Mouse (Mus musculus) small intestine, adult 2 months (tissue): ENCODE data around the gene Nmur1.

Experiments
- CTCF ChIP-seq: fragments of 200-500 bp; IDR thresholded peaks from 2 replicates; pipeline ENCODE4 v1.5.1; 2012; ENCODE audit warnings: low read depth, mild to moderate bottlenecking, control low read depth, inconsistent platforms, low read length, moderate library complexity, mixed read lengths; ENCODE audit not compliant: insufficient replicate concordance, insufficient read length; ENCODE audit errors: extremely low read depth
- POLR2A ChIP-seq: fragments of 200-500 bp; IDR thresholded peaks from 2 replicates; pipeline ENCODE4 v1.6.1; 2012; ENCODE audit warnings: low read depth, mild to moderate bottlenecking, control low read depth, inconsistent platforms, low read length, moderate library complexity

GRCm38 (mm10) chr1:86371997-86372396 is 54.0 kb downstream of the Nmur1 start:
- peak; percentile 90 for TF ChIP-seq CTCF
- TF ChIP-seq POLR2A, result no peak
